Mouse (Mus musculus): ENCODE measurements around the gene Rela. TPM values are rescaled to one million over a fixed set of nuclear protein-coding genes. Genes with fewer than 3 reads are reported as not detected.

Rela gene
- polyA plus RNA-seq, 1 experiment from 2014 or later, result 31.6 TPM

DNA sequence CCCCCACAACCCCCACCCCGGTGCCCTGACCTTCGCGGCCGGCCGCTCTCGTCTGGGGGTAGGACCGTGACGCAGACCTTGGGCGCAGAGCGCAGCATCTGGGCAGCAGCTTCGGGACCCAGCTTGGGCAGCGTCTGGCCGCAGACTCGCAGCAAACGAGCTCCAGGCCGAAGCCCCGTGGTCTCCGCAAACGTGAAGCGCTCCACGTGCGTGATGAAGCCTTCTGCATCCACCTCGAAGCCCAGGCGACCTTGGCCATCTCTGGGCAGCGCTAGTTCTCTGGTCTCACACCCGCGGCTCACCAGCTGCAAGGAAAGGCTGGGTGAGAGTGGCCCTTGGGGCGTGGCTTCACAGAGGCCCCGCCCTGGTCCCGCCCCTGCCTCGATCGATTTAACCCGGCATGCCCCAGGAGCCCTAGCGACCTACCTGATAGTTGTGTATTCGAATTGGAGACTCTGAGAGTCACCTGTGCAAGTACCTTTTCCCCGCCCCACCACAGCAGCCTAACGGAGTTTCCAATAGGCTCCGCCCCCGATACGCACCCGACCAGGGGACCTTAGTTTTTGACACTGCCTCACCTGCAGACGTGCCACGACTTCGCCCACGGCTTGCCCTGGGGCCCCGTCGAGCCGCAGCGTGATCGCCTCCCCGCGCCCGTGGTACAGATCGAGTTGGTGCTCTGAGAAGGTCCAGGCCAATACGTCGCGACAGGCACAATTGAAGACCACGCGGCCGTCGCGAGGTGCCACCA is 16.9 kb downstream of the Rela start:
- 0 out of 2 replicates have a peak, but pooled peaks cover 12% of the 10 kb centered on the region for H3K36me3 ChIP-seq
- H3K9ac ChIP-seq (replicated peaks), result peak overlapping the region; percentile 39; the same call in 1 of the 2 replicates
- peaks cover 16% of the 10 kb centered on the region for H3K4me1 ChIP-seq
- WGBS, result 10% methylated on average over 62 of the region's 62 CpGs
- H3K9me3 ChIP-seq (replicated peaks), result no peaks in the 10 kb centered on the region
- H3K27ac ChIP-seq (replicated peaks), result no peak overlapping the region
- peak overlapping the region; percentile 44 for H3K4me3 ChIP-seq (replicated peaks)
- peak; percentile 71 for ATAC-seq (ENCODE audit: low FRiP score)
- H3K27me3 ChIP-seq (replicated peaks), result peaks cover 38% of the 10 kb centered on the region
- H3K4me2 ChIP-seq, result peak overlapping the region; percentile 62

DNA sequence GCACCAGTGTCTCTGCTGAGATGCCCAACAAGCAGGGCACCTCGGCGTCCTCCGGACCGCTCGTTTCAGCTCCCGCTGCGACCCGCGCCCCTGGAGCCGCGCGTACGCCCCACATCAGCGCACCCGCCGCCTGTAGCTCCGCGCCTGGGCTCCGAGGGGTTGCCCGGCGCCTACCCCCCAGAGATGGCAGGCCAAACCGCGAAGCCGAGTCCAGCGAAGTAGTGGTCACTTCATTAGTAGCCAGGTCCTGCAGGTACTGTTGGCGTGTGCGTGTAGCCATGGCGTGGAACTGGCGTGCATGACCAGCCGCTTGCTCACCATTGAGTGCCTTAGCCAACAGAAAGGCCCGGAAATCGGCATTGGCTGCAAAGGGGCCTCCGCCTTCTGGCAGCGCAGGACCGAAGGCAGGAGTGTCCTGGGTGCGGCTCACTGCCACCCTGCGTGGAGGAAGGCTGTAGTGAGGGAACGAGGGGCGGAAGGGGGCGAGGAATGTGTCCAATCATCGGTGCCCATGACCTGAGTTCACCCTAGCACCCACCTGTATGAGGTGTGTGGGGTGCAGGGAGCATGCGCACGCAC is 17.5 kb downstream of the Rela start:
- peak; percentile 38; the same call in 1 of the 2 replicates for ATAC-seq (ENCODE audit: low FRiP score)
- Histone ChIP-seq H3K27me3 (replicated peaks) (peaks cover 38% of the 10 kb centered on the region), H3K9me3 (replicated peaks) (no peaks in the 10 kb centered on the region), H3K4me1 (peaks cover 15% of the 10 kb centered on the region), H3K4me2 (peak overlapping the region; percentile 62), H3K27ac (replicated peaks) (no peak overlapping the region), H3K36me3 (0 out of 2 replicates have a peak, but pooled peaks cover 12% of the 10 kb centered on the region), H3K9ac (replicated peaks) (peak overlapping the region; percentile 39; the same call in 1 of the 2 replicates), H3K4me3 (replicated peaks) (peak overlapping the region; percentile 44)
- WGBS, result 12% methylated on average over 43 of the region's 43 CpGs

DNA sequence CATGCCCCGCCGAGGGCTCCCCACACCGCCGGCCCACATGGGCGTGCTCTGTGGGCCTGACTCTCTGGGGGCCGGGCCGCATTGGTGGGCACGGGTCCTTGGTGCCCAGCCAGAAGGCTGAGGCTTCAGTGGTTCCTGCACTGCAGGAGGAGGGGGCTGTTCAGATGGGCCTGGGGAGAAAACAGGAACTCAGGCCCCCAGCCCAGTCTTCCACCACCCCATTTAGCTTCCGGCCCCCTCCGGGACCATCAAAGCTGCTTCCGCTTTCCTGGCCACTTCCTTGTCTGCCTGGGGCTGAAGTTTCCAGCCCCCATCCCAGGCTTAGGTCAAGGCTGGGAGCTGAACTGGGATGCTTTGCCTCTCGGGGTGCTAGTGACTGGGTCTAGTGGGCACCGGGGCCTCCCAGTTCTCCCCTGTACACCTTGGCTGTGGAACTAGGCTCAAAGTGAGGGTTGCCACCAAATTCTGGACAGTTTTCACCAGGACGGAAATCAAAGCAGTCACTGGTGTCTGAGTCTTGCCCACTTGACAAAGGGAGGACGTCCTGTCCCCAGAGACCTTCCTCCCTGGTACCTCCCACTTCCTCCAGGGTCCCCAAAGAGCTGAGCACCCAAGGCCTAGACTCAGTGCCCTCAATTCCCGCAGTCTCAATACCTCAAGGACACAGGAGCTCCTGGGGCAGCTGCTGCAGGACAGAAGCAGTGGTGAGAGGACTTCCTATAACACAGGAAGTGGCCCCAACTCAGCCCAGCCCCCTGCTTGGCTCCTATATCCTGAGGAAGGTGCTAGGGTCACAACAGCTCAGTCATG is 23.9 kb downstream of the Rela start:
- ATAC-seq (ENCODE audit: low FRiP score), result no peak
- H3K27ac ChIP-seq (replicated peaks), result 0 out of 2 replicates have a peak overlapping the region, but pooled peaks have one; percentile 9
- H3K27me3 ChIP-seq (replicated peaks), result peaks cover 4% of the 10 kb centered on the region
- H3K4me1 ChIP-seq, result peaks cover 19% of the 10 kb centered on the region
- H3K9me3 ChIP-seq (replicated peaks), result no peaks in the 10 kb centered on the region
- peak overlapping the region; percentile 56 for H3K4me2 ChIP-seq
- H3K36me3 ChIP-seq, result peaks cover 16% of the 10 kb centered on the region
- WGBS, result 89% methylated on average over 15 of the region's 16 CpGs
- H3K9ac ChIP-seq (replicated peaks), result no peak overlapping the region
- H3K4me3 ChIP-seq (replicated peaks), result no peak overlapping the region

DNA sequence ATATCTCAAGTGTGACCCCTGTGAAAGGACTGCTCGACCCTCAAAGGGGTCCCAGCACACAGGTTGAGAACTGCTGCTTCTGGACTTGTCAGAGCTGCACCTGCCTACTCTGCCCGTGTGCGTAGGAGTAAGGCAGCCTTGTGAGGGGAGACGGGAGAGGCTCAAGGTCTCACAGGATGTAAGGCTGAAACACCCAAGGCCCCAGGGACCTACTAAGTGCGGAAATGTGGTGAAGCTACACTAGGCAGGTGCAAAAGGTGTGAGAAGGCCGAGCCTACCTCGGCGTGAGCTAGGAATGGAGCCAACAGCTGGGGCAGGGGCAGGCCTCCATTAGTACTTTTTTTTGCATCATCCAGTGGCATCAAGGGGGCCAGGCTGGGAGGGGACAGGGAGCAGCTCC is 25.0 kb downstream of the Rela start:
- no peaks in the 10 kb centered on the region for H3K9me3 ChIP-seq (replicated peaks)
- no peaks in the 10 kb centered on the region for H3K27me3 ChIP-seq (replicated peaks)
- peaks cover 28% of the 10 kb centered on the region for H3K36me3 ChIP-seq
- peak overlapping the region; percentile 42 for H3K4me3 ChIP-seq (replicated peaks)
- H3K4me1 ChIP-seq, result peaks cover 19% of the 10 kb centered on the region
- no peak overlapping the region for H3K9ac ChIP-seq (replicated peaks)
- H3K27ac ChIP-seq (replicated peaks), result peak overlapping the region; percentile 77
- H3K4me2 ChIP-seq, result peak overlapping the region; percentile 56
- no peak for ATAC-seq (ENCODE audit: low FRiP score)
- WGBS, result 71% methylated on average over 8 of the region's 8 CpGs

DNA sequence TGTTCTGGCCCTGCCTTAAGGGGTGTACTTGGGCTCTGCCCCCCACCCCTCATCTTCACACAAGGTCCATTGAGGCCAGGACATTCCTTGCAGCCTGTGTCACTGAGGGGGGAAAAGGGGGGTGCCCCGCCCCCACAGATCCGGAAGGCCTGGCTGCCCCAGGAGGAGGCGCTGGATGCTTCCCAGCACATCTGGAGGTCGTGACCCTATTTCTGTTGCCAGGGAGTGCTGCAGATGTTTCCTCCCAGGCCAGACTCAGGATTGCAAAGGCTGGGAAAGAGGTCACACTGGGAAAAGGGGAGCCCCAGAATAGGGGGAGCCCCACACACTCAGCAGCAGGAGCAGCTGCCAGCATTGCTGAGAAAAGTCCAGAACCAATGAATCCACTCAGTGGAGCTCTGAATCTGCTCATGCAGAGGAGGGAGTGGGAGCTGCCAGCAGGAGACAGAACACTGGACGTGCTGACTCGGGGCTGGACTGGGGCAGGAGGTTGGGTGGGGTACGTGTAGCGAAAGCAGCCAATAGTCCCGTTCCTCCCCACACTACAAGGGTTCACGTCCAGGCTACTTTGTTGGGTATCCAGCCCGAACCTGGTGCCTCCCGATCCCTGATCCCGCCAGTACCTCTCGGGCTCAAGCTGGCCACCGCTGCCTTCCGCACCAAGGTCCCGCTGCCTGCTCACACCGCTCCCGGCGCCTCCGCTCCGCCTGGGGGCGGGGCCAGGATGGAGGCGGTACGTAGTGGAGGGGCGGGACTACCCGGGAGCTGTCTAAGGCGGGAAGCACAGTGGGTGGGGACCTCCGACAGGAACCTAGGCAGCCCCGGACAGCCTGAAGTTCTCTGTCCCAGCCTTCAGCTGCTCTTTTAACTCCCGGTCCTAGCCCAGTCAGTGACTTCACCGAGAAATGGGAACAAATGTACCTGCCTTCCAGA is 26.0 kb downstream of the Rela start, which contains the start of gene Sipa1:
Sipa1 (minus strand) TSS at position 727 of the 933 bp plus-strand sequence.
- peak within 1 kb of the TSS; percentile 42 for H3K4me3 ChIP-seq (replicated peaks)
- ATAC-seq (ENCODE audit: low FRiP score), result peak; percentile 86
- peak within 1 kb of the TSS; percentile 56 for H3K4me2 ChIP-seq
- 2% methylated on average over 32 of the region's 32 CpGs for WGBS
- H3K36me3 ChIP-seq, result peaks cover 37% of the 10 kb centered on the region
- no peaks in the 10 kb centered on the region for H3K27me3 ChIP-seq (replicated peaks)
- H3K9me3 ChIP-seq (replicated peaks), result no peaks in the 10 kb centered on the region
- H3K4me1 ChIP-seq, result peaks cover 19% of the 10 kb centered on the region
- peak within 1 kb of the TSS; percentile 77 for H3K27ac ChIP-seq (replicated peaks)
- peak within 1 kb of the TSS; percentile 43 for H3K9ac ChIP-seq (replicated peaks)

DNA sequence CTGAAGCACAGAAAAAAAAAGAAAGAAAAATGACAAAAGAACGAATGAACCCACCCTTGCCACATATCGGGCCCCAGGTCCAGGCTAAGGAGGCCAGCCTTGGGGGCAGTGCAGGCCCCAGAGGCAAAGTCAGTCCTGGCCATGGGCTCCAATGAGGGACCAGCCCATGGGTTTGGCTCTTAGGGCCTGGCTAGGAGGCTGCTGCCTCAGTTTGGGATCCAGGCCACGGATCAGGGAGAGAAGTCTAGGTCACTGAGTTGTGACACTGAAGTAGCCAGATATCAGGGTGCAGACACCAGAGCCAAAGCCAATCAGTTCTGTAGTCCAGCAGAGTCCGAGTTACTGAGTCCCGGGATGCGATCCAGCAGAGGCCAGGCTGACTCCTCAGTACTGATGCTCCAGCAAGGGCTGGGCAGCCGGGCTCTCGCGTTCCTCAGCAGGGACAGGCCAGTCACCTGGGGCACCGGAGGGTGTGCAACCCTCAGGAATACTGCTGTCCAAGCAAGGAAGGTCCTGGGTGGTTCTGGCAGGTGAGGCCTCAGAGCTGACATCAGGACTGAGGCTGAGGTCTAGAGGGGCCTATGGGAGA is 27.5 kb downstream of the Rela start:
- Histone ChIP-seq H3K4me2 (no peak overlapping the region), H3K36me3 (peaks cover 50% of the 10 kb centered on the region), H3K4me3 (replicated peaks) (no peak overlapping the region), H3K27ac (replicated peaks) (no peak overlapping the region), H3K9me3 (replicated peaks) (no peaks in the 10 kb centered on the region), H3K27me3 (replicated peaks) (no peaks in the 10 kb centered on the region), H3K9ac (replicated peaks) (no peak overlapping the region), H3K4me1 (peaks cover 19% of the 10 kb centered on the region)
- WGBS, result 95% methylated on average over 10 of the region's 10 CpGs
- ATAC-seq (ENCODE audit: low FRiP score), result no peak

DNA sequence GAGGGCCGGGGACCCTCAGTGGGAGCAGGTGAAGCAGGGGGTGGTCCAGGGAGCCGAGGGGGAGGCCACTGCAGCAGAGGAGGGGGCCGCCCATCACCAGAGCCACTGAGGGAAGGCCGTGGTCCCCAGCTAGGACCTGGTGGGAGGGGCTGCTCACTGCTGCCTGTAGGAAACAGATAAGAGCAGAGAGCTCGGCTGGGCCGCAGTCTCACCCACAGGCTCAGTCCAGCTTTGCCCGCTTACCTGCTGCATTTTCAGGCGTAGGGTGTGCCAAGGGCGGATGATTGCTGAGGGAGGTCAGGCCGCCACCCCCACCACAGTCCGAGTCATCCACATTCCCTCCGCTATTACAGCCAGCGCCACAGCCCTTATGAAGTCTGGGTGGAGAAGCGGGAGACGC is 28.2 kb downstream of the Rela start:
- H3K4me3 ChIP-seq (replicated peaks), result no peak overlapping the region

DNA sequence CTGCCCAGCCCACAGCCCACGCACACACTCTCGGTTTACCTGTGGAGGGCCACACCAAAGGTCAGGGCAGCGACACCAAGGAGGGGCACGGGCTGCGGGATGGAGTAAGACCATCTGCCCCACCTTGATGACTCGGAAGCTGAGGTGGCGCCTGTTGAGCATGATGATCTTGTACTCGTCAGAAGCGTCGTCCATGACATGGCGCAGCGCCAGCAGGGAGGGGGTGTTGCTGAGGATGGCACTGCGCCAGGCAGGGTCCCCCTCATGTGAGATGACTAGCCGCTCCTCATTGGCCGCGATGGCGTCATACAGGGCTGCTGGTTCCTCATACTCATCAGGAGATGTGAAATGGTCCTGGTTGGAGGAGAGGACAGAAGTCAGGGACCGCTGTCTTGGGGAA is 29.1 kb downstream of the Rela start:
- H3K9ac ChIP-seq (replicated peaks), result no peak overlapping the region
- no peak overlapping the region for H3K4me3 ChIP-seq (replicated peaks)
- no peak overlapping the region for H3K4me2 ChIP-seq
- no peaks in the 10 kb centered on the region for H3K27me3 ChIP-seq (replicated peaks)
- H3K9me3 ChIP-seq (replicated peaks), result no peaks in the 10 kb centered on the region
- 88% methylated on average over 18 of the region's 18 CpGs for WGBS
- H3K27ac ChIP-seq (replicated peaks), result no peak overlapping the region
- H3K4me1 ChIP-seq, result peaks cover 19% of the 10 kb centered on the region
- peaks cover 66% of the 10 kb centered on the region for H3K36me3 ChIP-seq
- ATAC-seq (ENCODE audit: low FRiP score), result no peak

More for the DNA sequence above, 28.2 kb downstream of the Rela start:
- H3K27ac ChIP-seq (replicated peaks), result no peak overlapping the region
- H3K27me3 ChIP-seq (replicated peaks), result no peaks in the 10 kb centered on the region
- peaks cover 57% of the 10 kb centered on the region for H3K36me3 ChIP-seq
- H3K4me2 ChIP-seq, result no peak overlapping the region
- 94% methylated on average over 15 of the region's 15 CpGs for WGBS
- no peak for ATAC-seq (ENCODE audit: low FRiP score)
- H3K4me1 ChIP-seq, result peaks cover 19% of the 10 kb centered on the region
- no peaks in the 10 kb centered on the region for H3K9me3 ChIP-seq (replicated peaks)
- no peak overlapping the region for H3K9ac ChIP-seq (replicated peaks)

DNA sequence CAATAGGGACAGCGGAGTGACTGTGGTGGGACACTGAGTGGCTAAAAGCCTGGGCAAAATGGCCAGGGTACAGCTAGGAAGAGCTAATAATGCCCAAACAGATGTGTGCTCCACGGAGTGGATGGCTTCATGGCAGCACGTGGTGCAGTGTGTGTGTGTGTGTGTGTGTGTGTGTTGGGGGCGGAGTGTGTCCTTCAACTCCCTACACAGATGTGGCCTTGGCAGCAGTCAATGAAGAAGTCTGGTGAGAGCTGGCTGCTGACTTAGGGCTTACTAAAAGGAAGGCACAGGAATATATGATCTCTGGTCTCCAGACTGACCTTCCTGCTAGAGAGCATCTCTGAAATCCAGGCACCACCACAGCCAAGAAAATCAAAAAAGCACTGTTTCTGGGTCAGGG is 31.1 kb downstream of the Rela start:
- no peak for ATAC-seq (ENCODE audit: low FRiP score)
- no peak overlapping the region for H3K27ac ChIP-seq (replicated peaks)
- peaks cover 7% of the 10 kb centered on the region for H3K4me1 ChIP-seq
- no peaks in the 10 kb centered on the region for H3K27me3 ChIP-seq (replicated peaks)
- no peaks in the 10 kb centered on the region for H3K9me3 ChIP-seq (replicated peaks)
- no peak overlapping the region for H3K4me2 ChIP-seq
- H3K9ac ChIP-seq (replicated peaks), result no peak overlapping the region
- H3K4me3 ChIP-seq (replicated peaks), result no peak overlapping the region
- peaks cover 86% of the 10 kb centered on the region for H3K36me3 ChIP-seq
- 94% methylated on average over 4 of the region's 4 CpGs for WGBS

DNA sequence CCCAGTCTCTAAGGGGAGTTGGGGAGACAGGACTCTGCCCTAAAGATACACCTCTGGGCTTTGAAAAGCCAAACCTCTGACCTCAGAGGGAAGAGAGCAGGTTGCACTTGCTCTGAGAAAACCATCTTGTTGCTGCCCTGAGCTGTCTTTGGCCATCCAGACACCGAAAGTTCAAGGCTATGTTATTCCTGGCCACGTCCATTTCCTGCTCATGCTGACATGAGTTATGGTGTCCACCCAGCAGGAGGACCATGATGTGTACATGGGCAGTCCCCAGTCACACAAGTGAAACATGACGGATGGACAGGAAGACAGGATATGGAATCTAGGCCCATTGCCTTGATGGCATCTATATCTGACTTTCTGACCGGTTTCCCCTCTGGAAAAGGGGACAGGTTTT is 43.1 kb downstream of the Rela start:
- H3K27me3 ChIP-seq (replicated peaks), result no peaks in the 10 kb centered on the region
- H3K9me3 ChIP-seq (replicated peaks), result no peaks in the 10 kb centered on the region
- peaks cover 93% of the 10 kb centered on the region for H3K36me3 ChIP-seq
- H3K4me1 ChIP-seq, result no peaks in the 10 kb centered on the region
- no peak overlapping the region for H3K27ac ChIP-seq (replicated peaks)
- no peak for ATAC-seq (ENCODE audit: low FRiP score)
- H3K9ac ChIP-seq (replicated peaks), result no peak overlapping the region
- 87% methylated on average over 4 of the region's 4 CpGs for WGBS
- no peak overlapping the region for H3K4me3 ChIP-seq (replicated peaks)
- H3K4me2 ChIP-seq, result no peak overlapping the region
